Mouse (Mus musculus): ENCODE measurements at regions not wholly inside any gene's neighbourhood (a gene's known extent, or its start where the extent isn't known, plus 50 kb on each side); places are given as distances from the start of the nearest gene placed in this dataset.

GRCm38 (mm10) chr2:51014232-51014631 lies 134.7 kb downstream of the Rnd3 start:
- no peak for DNase-seq (ENCODE audit: low spot score)

GRCm38 (mm10) chr2:51013090-51013489 lies 135.8 kb downstream of the Rnd3 start:
- no peak for DNase-seq (ENCODE audit: low spot score)

GRCm38 (mm10) chr2:51008251-51008533 lies 140.7 kb downstream of the Rnd3 start:
- DNase-seq (ENCODE audit: low spot score) = no peak

- peak; percentile 31 for DNase-seq (ENCODE audit: low spot score)
Measured at GRCm38 (mm10) chr2:51007409-51008250, 141.3 kb downstream of the Rnd3 start.

- no peak for DNase-seq (ENCODE audit: low spot score)
Measured at GRCm38 (mm10) chr2:51006818-51007217, 142.1 kb downstream of the Rnd3 start.

- no peak for DNase-seq (ENCODE audit: low spot score)
Measured at GRCm38 (mm10) chr2:51001548-51001947, 147.4 kb downstream of the Rnd3 start.

- DNase-seq (ENCODE audit: low spot score) = no peak
Measured at GRCm38 (mm10) chr2:50983883-50984410, 165.0 kb downstream of the Rnd3 start.

- no peak for DNase-seq (ENCODE audit: low spot score)
Measured at GRCm38 (mm10) chr2:50982571-50982970, 166.3 kb downstream of the Rnd3 start.

- DNase-seq (ENCODE audit: low spot score) = no peak
Measured at GRCm38 (mm10) chr2:50978356-50978755, 170.6 kb downstream of the Rnd3 start.

GRCm38 (mm10) chr2:50971131-50971825 lies 177.6 kb downstream of the Rnd3 start:
- peak; percentile 84 for DNase-seq (ENCODE audit: low spot score)

GRCm38 (mm10) chr2:50968382-50968781 lies 180.5 kb downstream of the Rnd3 start:
- no peak for DNase-seq (ENCODE audit: low spot score)

GRCm38 (mm10) chr2:50967826-50968225 lies 181.1 kb downstream of the Rnd3 start:
- DNase-seq (ENCODE audit: low spot score) = no peak

- DNase-seq (ENCODE audit: low spot score) = no peak
Measured at GRCm38 (mm10) chr2:50967133-50967532, 181.8 kb downstream of the Rnd3 start.

GRCm38 (mm10) chr2:50965485-50966017 lies 183.4 kb downstream of the Rnd3 start:
- DNase-seq (ENCODE audit: low spot score) = peak; percentile 23

- no peak for DNase-seq (ENCODE audit: low spot score)
Measured at GRCm38 (mm10) chr2:50964062-50964461, 184.8 kb downstream of the Rnd3 start.

GRCm38 (mm10) chr2:50961049-50961448 lies 187.9 kb downstream of the Rnd3 start:
- DNase-seq (ENCODE audit: low spot score) = no peak

GRCm38 (mm10) chr2:50959323-50959722 lies 189.6 kb downstream of the Rnd3 start:
- DNase-seq (ENCODE audit: low spot score) = no peak

GRCm38 (mm10) chr2:50954361-50955066 lies 194.4 kb downstream of the Rnd3 start:
- DNase-seq (ENCODE audit: low spot score) = no peak

- DNase-seq (ENCODE audit: low spot score) = no peak
Measured at GRCm38 (mm10) chr2:50951027-50951426, 197.9 kb downstream of the Rnd3 start.

- DNase-seq (ENCODE audit: low spot score) = no peak
Measured at GRCm38 (mm10) chr2:50949717-50950116, 199.2 kb downstream of the Rnd3 start.

GRCm38 (mm10) chr2:50945526-50945925 lies 203.4 kb downstream of the Rnd3 start:
- no peak for DNase-seq (ENCODE audit: low spot score)

GRCm38 (mm10) chr2:50943180-50943579 lies 205.7 kb downstream of the Rnd3 start:
- DNase-seq (ENCODE audit: low spot score) = no peak
